ENCODE assay signal across 8 mouse cellular contexts in the genomic region with DNA sequence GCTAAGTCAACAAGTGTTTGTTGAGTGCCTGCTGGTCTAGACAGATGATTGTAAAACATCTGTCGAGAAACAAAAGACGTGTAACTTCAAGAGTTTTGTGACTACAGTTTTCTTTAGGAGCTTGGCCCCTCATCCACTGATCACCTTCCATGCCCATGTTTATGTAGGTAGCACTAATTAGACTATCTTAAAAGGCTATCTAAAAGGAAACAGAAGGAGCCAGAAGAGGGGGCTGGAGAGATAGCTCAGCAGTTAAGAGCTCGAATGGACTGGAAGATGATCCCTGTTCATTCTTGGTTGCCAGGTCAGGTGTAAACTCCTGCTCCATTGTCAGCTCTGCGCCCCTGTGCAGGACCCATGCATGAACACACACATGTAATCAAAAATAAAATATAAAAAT. TPM values are rescaled to one million over a fixed set of nuclear protein-coding genes. Genes with fewer than 3 reads are reported as not detected.
DNase-seq lines count a peak whose midpoint lies in the region; ATAC-seq and TF ChIP-seq lines count a peak whose summit lies in the region.

No protein-coding gene starts in this region.

- TF ChIP-seq EP300 in heart, adult 2 months (IDR thresholded peaks at IDR 0.05; ENCODE audit: insufficient read depth, low read depth, low read length) = no peak

- peak overlapping the region; percentile 86; the same call in 1 of the 2 replicates for H3K27ac ChIP-seq in heart, adult 2 months
- H3K27ac ChIP-seq in heart, embryonic 16.5 days (ENCODE audit: low read length) = no peak overlapping the region
- no peak overlapping the region for H3K27ac ChIP-seq in midbrain, embryonic 10.5 days (replicated peaks)

- TF ChIP-seq POLR2A in heart, adult 2 months (IDR thresholded peaks at IDR 0.05; ENCODE audit: insufficient read depth, low read depth, low read length) = no peak

- no peaks in the 10 kb centered on the region for H3K27me3 ChIP-seq in heart, adult 2 months (ENCODE audit: control insufficient read depth, insufficient read depth, low read length)
- H3K27me3 ChIP-seq in heart, embryonic 16.5 days (ENCODE audit: control insufficient read depth, insufficient read depth, low read length) = no peaks in the 10 kb centered on the region
- H3K27me3 ChIP-seq in midbrain, embryonic 10.5 days (ENCODE audit: low read depth, poor library complexity, severe bottlenecking) = no peaks in the 10 kb centered on the region

- H3K4me2 ChIP-seq in heart, embryonic 16.5 days (ENCODE audit: low read depth, low read length) = peak overlapping the region; percentile 92

- TF ChIP-seq CTCF in heart, adult 2 months (IDR thresholded peaks at IDR 0.05) = no peak

- DNase-seq in heart, adult 2 months = no peak
- no peak for DNase-seq in heart, adult 18-20 months
- peak; percentile 66 for DNase-seq in NIH3T3 (ENCODE audit: low read depth)
- no peak for DNase-seq in midbrain, embryonic 10.5 days (ENCODE audit: low spot score)
- DNase-seq in cerebellum, postnatal 14 days = no peak
- DNase-seq in urinary bladder, postnatal 4 days (ENCODE audit: low spot score in 2 of 2) = no peak

- intact Hi-C loops in heart, adult 2 months (cut with DNase I) = loop anchor here (10.0 kb wide), 1 partner anchor 193 kb away; no protein-coding TSS in a partner anchor

- ATAC-seq in heart, embryonic 16.5 days (replicated peaks; ENCODE audit: extremely low read depth, insufficient read depth, low FRiP score) = no peak
- ATAC-seq in activated CD4-positive, CD25-positive, alpha-beta regulatory T cell, adult 4 months = no peak

- no peak overlapping the region for H3K9ac ChIP-seq in heart, adult 2 months (ENCODE audit: low read depth, low read length)
- peak overlapping the region; percentile 91; the same call in 1 of the 2 replicates for H3K9ac ChIP-seq in heart, embryonic 16.5 days (ENCODE audit: low read length)

- no peaks in the 10 kb centered on the region for H3K9me3 ChIP-seq in heart, embryonic 16.5 days (replicated peaks; ENCODE audit: control insufficient read depth, low read length)
- H3K9me3 ChIP-seq in midbrain, embryonic 10.5 days (replicated peaks) = no peaks in the 10 kb centered on the region

- H3K79me2 ChIP-seq in heart, adult 2 months (replicated peaks; ENCODE audit: control insufficient read depth, insufficient read depth, low read length) = no peaks in the 10 kb centered on the region; the same call in 1 of the 2 replicates

- H3K36me3 ChIP-seq in heart, adult 2 months (ENCODE audit: control insufficient read depth, insufficient read depth, low read length) = peaks cover 6% of the 10 kb centered on the region
- peaks cover 21% of the 10 kb centered on the region for H3K36me3 ChIP-seq in heart, embryonic 16.5 days (ENCODE audit: control insufficient read depth, insufficient read depth)
- peaks cover 27% of the 10 kb centered on the region for H3K36me3 ChIP-seq in midbrain, embryonic 10.5 days

- peaks cover 3% of the 10 kb centered on the region for H3K4me1 ChIP-seq in heart, adult 2 months (ENCODE audit: control insufficient read depth, insufficient read depth, low read length)
- H3K4me1 ChIP-seq in heart, embryonic 16.5 days (ENCODE audit: control insufficient read depth, insufficient read depth, low read length) = peaks cover 15% of the 10 kb centered on the region
- peaks cover 21% of the 10 kb centered on the region for H3K4me1 ChIP-seq in midbrain, embryonic 10.5 days

- 39% methylated on average over 4 of the region's 4 CpGs for WGBS in heart, adult 2 months
- WGBS in heart, embryonic 16.5 days = 44% methylated on average over 4 of the region's 4 CpGs
- 57% methylated on average over 4 of the region's 4 CpGs for WGBS in midbrain, embryonic 10.5 days

- H3K4me3 ChIP-seq in heart, adult 2 months = no peak overlapping the region
- peak overlapping the region; percentile 84 for H3K4me3 ChIP-seq in heart, embryonic 16.5 days (ENCODE audit: low read length)
- peak overlapping the region; percentile 68 for H3K4me3 ChIP-seq in midbrain, embryonic 10.5 days

RNA-seq across cellular contexts. Expression of a gene that starts 2.0 kb away (rescaled TPM):
- 10 to 100 TPM; 48.3 to 59.1 TPM for total RNA-seq in heart, adult 2 months (2021)
- 38.7 and 39.0 TPM in 2 replicates for polyA plus RNA-seq in heart, adult 2 months (2012; rRNA removed)
- total RNA-seq in heart, adult 18-20 months (2021) = 10 to 100 TPM; 56.0 to 56.5 TPM
- polyA plus RNA-seq in heart, embryonic 16.5 days (2015; fragmentation: Nextera tagmentation; extraction: Ambion mirVana) = 54.0 and 55.7 TPM in 2 replicates
- 65.7 and 70.2 TPM in 2 replicates for polyA plus RNA-seq in midbrain, embryonic 10.5 days (2016; fragmentation: Nextera tagmentation; extraction: Ambion mirVana)
- polyA plus RNA-seq in activated CD4-positive, CD25-positive, alpha-beta regulatory T cell, adult 4 months (2017; shearing (Covaris generic)) = 10 to 100 TPM; 13.6 to 20.8 TPM

RNA-seq across cellular contexts. Expression of a gene that starts 26.4 kb away (rescaled TPM):
- total RNA-seq in heart, adult 2 months (2021) = 10 to 100 TPM; 23.1 to 30.8 TPM
- 14.0 and 20.6 TPM in 2 replicates for polyA plus RNA-seq in heart, adult 2 months (2012; rRNA removed)
- total RNA-seq in heart, adult 18-20 months (2021) = 10 to 100 TPM; 21.7 to 30.4 TPM
- polyA plus RNA-seq in heart, embryonic 16.5 days (2015; fragmentation: Nextera tagmentation; extraction: Ambion mirVana) = 3.3 and 3.5 TPM in 2 replicates
- 1.3 and 1.6 TPM in 2 replicates for polyA plus RNA-seq in midbrain, embryonic 10.5 days (2016; fragmentation: Nextera tagmentation; extraction: Ambion mirVana)
- 1 to 10 TPM; 2.9 to 3.9 TPM for polyA plus RNA-seq in activated CD4-positive, CD25-positive, alpha-beta regulatory T cell, adult 4 months (2017; shearing (Covaris generic))

RNA-seq across cellular contexts. Expression of a gene that starts 29.3 kb away (rescaled TPM):
- not detected for total RNA-seq in heart, adult 2 months (2021)
- not detected in 2 replicates for polyA plus RNA-seq in heart, adult 2 months (2012; rRNA removed)
- total RNA-seq in heart, adult 18-20 months (2021) = not detected
- polyA plus RNA-seq in heart, embryonic 16.5 days (2015; fragmentation: Nextera tagmentation; extraction: Ambion mirVana) = not detected in 2 replicates
- polyA plus RNA-seq in midbrain, embryonic 10.5 days (2016; fragmentation: Nextera tagmentation; extraction: Ambion mirVana) = not detected in 2 replicates
- not detected for polyA plus RNA-seq in activated CD4-positive, CD25-positive, alpha-beta regulatory T cell, adult 4 months (2017; shearing (Covaris generic))
